Mouse (Mus musculus) testis, postnatal 10 days (tissue): ENCODE measurements around the gene Rasl10b.

Experiments used
- DNase-seq: peaks from one replicate; pipeline ENCODE4 v3.0.0; 2021; ENCODE audit warnings: low spot score

The Rasl10b gene

DNA sequence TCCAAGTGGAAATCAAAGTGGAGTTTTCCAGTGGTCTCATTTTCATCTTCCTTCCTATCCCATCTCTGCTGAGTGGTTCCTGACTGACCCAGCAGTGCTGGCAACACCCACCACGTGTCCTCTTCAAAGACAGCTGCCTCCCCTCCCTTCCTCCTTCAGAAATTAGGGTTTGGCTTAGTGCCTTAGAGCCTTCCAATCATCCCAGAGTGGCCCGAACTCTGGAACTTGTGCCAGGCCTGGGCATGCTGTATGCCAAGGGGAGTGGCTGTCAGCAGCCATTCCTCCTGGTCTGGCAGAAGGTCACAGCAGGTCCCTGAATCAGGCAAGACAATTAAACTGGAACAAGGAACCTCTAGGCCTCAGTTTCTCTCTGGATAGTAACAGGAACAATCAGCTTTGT lies 57.0 kb downstream of the Rasl10b start:
- DNase-seq, result no peak

DNA sequence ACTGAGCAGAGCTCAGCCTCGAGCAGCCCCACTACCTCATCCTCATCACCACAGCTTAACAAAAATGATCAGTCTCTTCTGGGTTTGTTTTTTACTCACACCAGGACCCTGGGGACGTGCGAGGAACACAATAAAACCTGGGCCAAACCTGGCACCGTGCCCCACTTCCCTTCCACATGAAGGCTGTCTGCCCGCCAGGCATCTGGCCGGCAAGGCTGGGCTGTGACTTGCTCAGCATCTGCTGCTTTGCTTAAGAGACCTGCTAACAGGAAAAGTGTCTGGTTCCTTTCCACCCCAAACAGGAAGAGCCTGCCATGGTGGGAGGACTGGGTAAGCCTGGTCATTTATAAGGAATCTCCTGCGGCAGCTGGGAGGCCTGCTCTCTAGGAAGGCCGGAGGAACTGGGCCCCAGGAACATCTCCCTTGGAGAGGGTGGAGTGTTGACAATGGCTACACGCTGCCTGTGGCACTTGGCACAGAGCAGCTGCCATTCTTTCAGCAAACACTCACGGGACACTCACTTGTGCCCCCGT lies 58.2 kb downstream of the Rasl10b start:
- peak; percentile 70 for DNase-seq

DNA sequence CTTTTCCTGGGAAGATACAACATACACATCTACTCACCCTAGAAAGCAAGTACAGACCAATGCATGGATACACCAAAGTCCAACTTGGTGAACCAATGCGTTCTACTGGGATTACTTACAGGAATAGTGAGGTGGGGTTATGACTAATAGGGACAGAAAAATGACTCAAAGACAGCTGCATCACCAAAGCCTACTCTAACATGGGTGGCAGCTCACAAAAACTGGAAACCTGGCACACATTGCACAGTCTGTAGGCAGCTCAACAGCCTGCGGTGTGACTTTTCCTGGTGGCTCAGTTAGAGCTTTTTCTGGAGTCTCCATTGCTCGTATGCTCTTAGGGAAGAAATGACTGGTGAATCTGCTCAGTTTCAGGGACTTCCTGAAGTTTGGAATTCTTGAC lies 59.8 kb downstream of the Rasl10b start:
- no peak for DNase-seq
